Mouse (Mus musculus) left cerebral cortex, adult 9 months (tissue): ENCODE measurements around the gene Prr13.

Source experiments
- DNase-seq, 2 experiments: peaks; one replicate each; pipeline ENCODE4 v3.0.0; 2022; ENCODE audit warnings: low spot score in 2 of 2

Gene Prr13

GRCm38 (mm10) chr15:102460409-102460808, 1.6 kb downstream of the Prr13 start:
- DNase-seq = no peak

GRCm38 (mm10) chr15:102460971-102461370, 2.1 kb downstream of the Prr13 start:
- DNase-seq = no peak

GRCm38 (mm10) chr15:102461430-102462075, 2.7 kb downstream of the Prr13 start:
- DNase-seq = no peak

- no peak for DNase-seq
Observed at GRCm38 (mm10) chr15:102463666-102464065, 4.8 kb downstream of the Prr13 start.

GRCm38 (mm10) chr15:102468675-102469370, 10.0 kb downstream of the Prr13 start:
- no peak for DNase-seq

GRCm38 (mm10) chr15:102470183-102470604, 11.4 kb downstream of the Prr13 start, which contains the start of gene Pcbp2:
Gene Pcbp2 (plus strand): TSS chr15:102470539.
- DNase-seq = peak; percentile 89 to 96

- DNase-seq = peak; percentile 23 to 67
Observed at GRCm38 (mm10) chr15:102470605-102471294, 11.9 kb downstream of the Prr13 start.

GRCm38 (mm10) chr15:102471295-102471645, 12.4 kb downstream of the Prr13 start:
- no peak for DNase-seq

GRCm38 (mm10) chr15:102471727-102472126, 12.9 kb downstream of the Prr13 start:
- no peak for DNase-seq

- DNase-seq = no peak
Observed at GRCm38 (mm10) chr15:102473246-102473645, 14.4 kb downstream of the Prr13 start.

- no peak for DNase-seq
Observed at GRCm38 (mm10) chr15:102474520-102474919, 15.7 kb downstream of the Prr13 start.

GRCm38 (mm10) chr15:102483136-102483535, 24.3 kb downstream of the Prr13 start:
- DNase-seq = no peak

GRCm38 (mm10) chr15:102485853-102486252, 27.0 kb downstream of the Prr13 start:
- no peak for DNase-seq

GRCm38 (mm10) chr15:102487664-102488063, 28.8 kb downstream of the Prr13 start:
- DNase-seq = no peak

- DNase-seq = no peak
Observed at GRCm38 (mm10) chr15:102498322-102498721, 39.5 kb downstream of the Prr13 start.

- DNase-seq = no peak
Observed at GRCm38 (mm10) chr15:102499370-102499769, 40.5 kb downstream of the Prr13 start.

- no peak for DNase-seq
Observed at GRCm38 (mm10) chr15:102499851-102500250, 41.0 kb downstream of the Prr13 start.

GRCm38 (mm10) chr15:102500479-102500878, 41.7 kb downstream of the Prr13 start:
- no peak for DNase-seq

- no peak for DNase-seq
Observed at GRCm38 (mm10) chr15:102501084-102501814, 42.4 kb downstream of the Prr13 start.

- DNase-seq = no peak
Observed at GRCm38 (mm10) chr15:102502254-102502840, 43.5 kb downstream of the Prr13 start.

GRCm38 (mm10) chr15:102503447-102503846, 44.6 kb downstream of the Prr13 start, which contains the start of gene Gm10337:
Gene Gm10337 (plus strand): TSS chr15:102503722.
- no peak for DNase-seq
